Mouse (Mus musculus) heart, embryonic 16.5 days (tissue): ENCODE data around the gene Cstl1. TPM values are rescaled to one million over a fixed set of nuclear protein-coding genes. Genes with fewer than 3 reads are reported as not detected.

Source experiments
- ATAC-seq: fragments of 200-750 bp; cut with Nextera tagmentation; replicated peaks from 2 replicates; pipeline ENCODE4 v1.8.0; 2017; ENCODE audit warnings: moderate number of reproducible peaks; ENCODE audit not compliant: insufficient read depth, low FRiP score; ENCODE audit errors: extremely low read depth
- H3K27ac ChIP-seq: fragments of 300-500 bp; sonication (generic); 2 replicates; pipeline ENCODE4 v1.5.1; 2014; ENCODE audit warnings: mild to moderate bottlenecking, low read length, control low read depth, moderate library complexity
- H3K27me3 ChIP-seq: fragments of 300-500 bp; sonication (generic); 2 replicates; pipeline ENCODE4 v1.6.1; 2014; ENCODE audit warnings: low read length, mixed read lengths; ENCODE audit not compliant: control insufficient read depth, insufficient read depth
- H3K36me3 ChIP-seq: fragments of 300-500 bp; sonication (generic); 2 replicates; pipeline ENCODE4 v1.6.1; 2014; ENCODE audit not compliant: control insufficient read depth, insufficient read depth
- H3K4me1 ChIP-seq: fragments of 300-500 bp; sonication (generic); 2 replicates; pipeline ENCODE4 v1.6.1; 2014; ENCODE audit warnings: low read length, mixed read lengths; ENCODE audit not compliant: control insufficient read depth, insufficient read depth
- H3K4me2 ChIP-seq: fragments of 300-500 bp; sonication (generic); 2 replicates; pipeline ENCODE4 v1.6.1; 2014; ENCODE audit warnings: low read depth, mild to moderate bottlenecking, control low read depth, low read length
- H3K4me3 ChIP-seq: fragments of 300-500 bp; sonication (generic); 2 replicates; pipeline ENCODE4 v1.5.1; 2014; ENCODE audit warnings: mild to moderate bottlenecking, control low read depth, low read length
- H3K9ac ChIP-seq: fragments of 300-500 bp; sonication (generic); 2 replicates; pipeline ENCODE4 v1.6.1; 2014; ENCODE audit warnings: low read length, control low read depth
- H3K9me3 ChIP-seq: fragments of 300-500 bp; sonication (generic); replicated peaks from 2 replicates; pipeline ENCODE4 v1.6.1; 2016; ENCODE audit warnings: low read length; ENCODE audit not compliant: control insufficient read depth
- WGBS: fragments of 180-500 bp; shearing (Covaris S2); extraction: QIAGEN DNeasy Blood & Tissue Kit; methylation state at CpG from one replicate; pipeline ENCODE4 v1.1.7; 2014; 5-methylcytosine and 5-hydroxymethylcytosine counted together
- polyA plus RNA-seq: library from polyadenylated mRNA; unstranded; fragments of >200 nt; fragmentation: Nextera tagmentation; extraction: Ambion mirVana; gene quantifications from 2 replicates; pipeline ENCODE4 v1.2.1, GENCODE M21; 2015

Gene Cstl1
- not detected in 2 replicates for polyA plus RNA-seq

- H3K27me3 ChIP-seq: no peaks in the 10 kb centered on the region
- no peaks in the 10 kb centered on the region for H3K4me1 ChIP-seq
- no peaks in the 10 kb centered on the region for H3K9me3 ChIP-seq
- H3K9ac ChIP-seq: no peak within 1 kb of the TSS
- H3K4me3 ChIP-seq: no peak within 1 kb of the TSS
- H3K36me3 ChIP-seq: no peaks in the 10 kb centered on the region
- H3K4me2 ChIP-seq: no peak within 1 kb of the TSS
- no peak for ATAC-seq
- WGBS: 82% methylated on average over 1 of the region's 1 CpGs
- no peak within 1 kb of the TSS for H3K27ac ChIP-seq
Observed at GRCm38 (mm10) chr2:148750058-148750457, at the start of gene Cstl1. TSS of gene Cstl1 (plus strand) at chr2:148750358.

GRCm38 (mm10) chr2:148706409-148707201, 43.6 kb upstream of the Cstl1 start:
- no peak overlapping the region for H3K4me3 ChIP-seq
- peaks cover 4% of the 10 kb centered on the region for H3K36me3 ChIP-seq
- ATAC-seq: no peak; the same call in 1 of the 2 replicates
- no peak overlapping the region for H3K9ac ChIP-seq
- 77% methylated on average over 15 of the region's 15 CpGs for WGBS
- no peak overlapping the region for H3K27ac ChIP-seq
- no peak overlapping the region for H3K4me2 ChIP-seq
- H3K9me3 ChIP-seq: no peaks in the 10 kb centered on the region
- H3K27me3 ChIP-seq: no peaks in the 10 kb centered on the region
- no peaks in the 10 kb centered on the region; the same call in 1 of the 2 replicates for H3K4me1 ChIP-seq

- ATAC-seq: no peak
Observed at GRCm38 (mm10) chr2:148707202-148707530, 43.0 kb upstream of the Cstl1 start.

GRCm38 (mm10) chr2:148712326-148712725, 37.8 kb upstream of the Cstl1 start:
- peaks cover 4% of the 10 kb centered on the region for H3K4me1 ChIP-seq
- ATAC-seq: no peak

More at GRCm38 (mm10) chr2:148707202-148707530, 43.0 kb upstream of the Cstl1 start:
- Histone ChIP-seq H3K27ac (no peak overlapping the region), H3K4me2 (no peak overlapping the region), H3K9me3 (no peaks in the 10 kb centered on the region), H3K9ac (no peak overlapping the region), H3K4me3 (no peak overlapping the region), H3K36me3 (peaks cover 6% of the 10 kb centered on the region), H3K27me3 (no peaks in the 10 kb centered on the region), H3K4me1 (no peaks in the 10 kb centered on the region; the same call in 1 of the 2 replicates)
- WGBS: 84% methylated on average over 6 of the region's 6 CpGs

GRCm38 (mm10) chr2:148717072-148717471, 33.1 kb upstream of the Cstl1 start:
- H3K36me3 ChIP-seq: no peaks in the 10 kb centered on the region
- 46% methylated on average over 2 of the region's 2 CpGs for WGBS
- H3K27me3 ChIP-seq: no peaks in the 10 kb centered on the region
- H3K4me2 ChIP-seq: no peak overlapping the region
- H3K27ac ChIP-seq: peak overlapping the region; percentile 68
- peak; percentile 67; the same call in 1 of the 2 replicates for ATAC-seq
- H3K4me3 ChIP-seq: no peak overlapping the region
- H3K9me3 ChIP-seq: no peaks in the 10 kb centered on the region
- no peak overlapping the region for H3K9ac ChIP-seq
- peaks cover 12% of the 10 kb centered on the region for H3K4me1 ChIP-seq

More at GRCm38 (mm10) chr2:148712326-148712725, 37.8 kb upstream of the Cstl1 start:
- WGBS: 82% methylated on average over 3 of the region's 3 CpGs
- no peak overlapping the region for H3K9ac ChIP-seq
- H3K27ac ChIP-seq: no peak overlapping the region
- no peak overlapping the region for H3K4me3 ChIP-seq
- H3K9me3 ChIP-seq: no peaks in the 10 kb centered on the region
- no peak overlapping the region for H3K4me2 ChIP-seq
- H3K27me3 ChIP-seq: no peaks in the 10 kb centered on the region
- H3K36me3 ChIP-seq: peaks cover 3% of the 10 kb centered on the region; the same call in 1 of the 2 replicates

- no peak for ATAC-seq
- no peaks in the 10 kb centered on the region for H3K9me3 ChIP-seq
- H3K4me2 ChIP-seq: no peak overlapping the region
- no peak overlapping the region for H3K9ac ChIP-seq
- H3K27me3 ChIP-seq: no peaks in the 10 kb centered on the region
- H3K4me1 ChIP-seq: peaks cover 12% of the 10 kb centered on the region
- 53% methylated on average over 2 of the region's 2 CpGs for WGBS
- no peaks in the 10 kb centered on the region for H3K36me3 ChIP-seq
- H3K27ac ChIP-seq: no peak overlapping the region
- H3K4me3 ChIP-seq: no peak overlapping the region
Observed at GRCm38 (mm10) chr2:148719271-148719995, 30.7 kb upstream of the Cstl1 start.

- ATAC-seq: peak; percentile 50
- 0 out of 2 replicates have a peak, but pooled peaks cover 4% of the 10 kb centered on the region for H3K9me3 ChIP-seq
- peak overlapping the region; percentile 18; the same call in 1 of the 2 replicates for H3K27ac ChIP-seq
- no peaks in the 10 kb centered on the region for H3K36me3 ChIP-seq
- H3K9ac ChIP-seq: peak overlapping the region; percentile 87
- no peaks in the 10 kb centered on the region for H3K27me3 ChIP-seq
- H3K4me3 ChIP-seq: peak overlapping the region; percentile 78
- under 1% methylated on average over 35 of the region's 35 CpGs for WGBS
- H3K4me1 ChIP-seq: peaks cover 7% of the 10 kb centered on the region
- H3K4me2 ChIP-seq: peak overlapping the region; percentile 90
Observed at GRCm38 (mm10) chr2:148731614-148732326, 18.4 kb upstream of the Cstl1 start.

GRCm38 (mm10) chr2:148732327-148733000, 17.7 kb upstream of the Cstl1 start, which contains the start of gene Napb:
TSS of gene Napb (minus strand) at chr2:148732467.
- peak within 1 kb of the TSS; percentile 18; the same call in 1 of the 2 replicates for H3K27ac ChIP-seq
- 4% methylated on average over 18 of the region's 18 CpGs for WGBS
- peak within 1 kb of the TSS; percentile 78 for H3K4me3 ChIP-seq
- peak within 1 kb of the TSS; percentile 87 for H3K9ac ChIP-seq
- H3K27me3 ChIP-seq: no peaks in the 10 kb centered on the region
- no peaks in the 10 kb centered on the region for H3K36me3 ChIP-seq
- H3K4me2 ChIP-seq: peak within 1 kb of the TSS; percentile 90
- H3K9me3 ChIP-seq: 0 out of 2 replicates have a peak, but pooled peaks cover 4% of the 10 kb centered on the region
- peaks cover 7% of the 10 kb centered on the region for H3K4me1 ChIP-seq
- ATAC-seq: peak; percentile 100
